In genomic region chr1:86406313-86406712, GRCm38 (mm10) we compare ENCODE assay signal across 17 mouse cellular contexts. TPM values are rescaled to one million over a fixed set of nuclear protein-coding genes. Genes with fewer than 3 reads are reported as not detected.
DNase-seq lines count a peak whose midpoint lies in the region; ATAC-seq and TF ChIP-seq lines count a peak whose summit lies in the region.
"Had no signal": no experiment of that assay in that cellular context is flagged by ENCODE, and none has a peak within 500 bp of the region (broad histone marks: within the 10 kb centered on the region; RNA-seq: fewer than 3 reads in every experiment).

No protein-coding gene starts in this region.

- no peak for TF ChIP-seq POLR2A in kidney, adult 2 months (IDR thresholded peaks at IDR 0.05; ENCODE audit: low read depth, low read length)

- 61% methylated on average over 4 of the region's 4 CpGs for WGBS in kidney, adult 2 months
- WGBS in liver, embryonic 16.5 days (ENCODE audit: insufficient replicate concordance): 37% methylated on average over 4 of the region's 4 CpGs
- WGBS in forebrain, embryonic 15.5 days: 83% methylated on average over 4 of the region's 4 CpGs

- no peak overlapping the region for H3K9ac ChIP-seq in liver, embryonic 16.5 days (ENCODE audit: low read depth, low read length)
- no peak overlapping the region for H3K9ac ChIP-seq in forebrain, embryonic 15.5 days (replicated peaks)

- H3K9me3 ChIP-seq in liver, embryonic 16.5 days (replicated peaks; ENCODE audit: control insufficient read depth, low read length): no peaks in the 10 kb centered on the region
- no peaks in the 10 kb centered on the region for H3K9me3 ChIP-seq in forebrain, embryonic 15.5 days

- H3K27ac ChIP-seq in kidney, adult 2 months (ENCODE audit: insufficient read depth, low read depth, low read length): no peak overlapping the region
- peak overlapping the region; percentile 70 for H3K27ac ChIP-seq in brown adipose tissue, adult 24 weeks (replicated peaks; ENCODE audit: low read depth, low read length)
- H3K27ac ChIP-seq in liver, embryonic 16.5 days (ENCODE audit: low read length): peak overlapping the region; percentile 48; the same call in 1 of the 2 replicates
- H3K27ac ChIP-seq in forebrain, embryonic 15.5 days (replicated peaks): no peak overlapping the region

- no peak overlapping the region for H3K4me3 ChIP-seq in kidney, adult 2 months (ENCODE audit: insufficient read depth, low read depth, low read length)
- no peak overlapping the region for H3K4me3 ChIP-seq in brown adipose tissue, adult 24 weeks (ENCODE audit: insufficient read depth, low read depth, low read length)
- no peak overlapping the region for H3K4me3 ChIP-seq in liver, embryonic 16.5 days (ENCODE audit: low read depth, low read length)
- no peak overlapping the region for H3K4me3 ChIP-seq in forebrain, embryonic 15.5 days
- H3K4me3 ChIP-seq: hindbrain, embryonic 10.5 days had no signal

- H3K27me3 ChIP-seq in kidney, adult 2 months (replicated peaks; ENCODE audit: control insufficient read depth, insufficient read depth, low read length): no peaks in the 10 kb centered on the region
- H3K27me3 ChIP-seq in liver, embryonic 16.5 days (ENCODE audit: control insufficient read depth, insufficient read depth, low read depth, low read length): no peaks in the 10 kb centered on the region
- no peaks in the 10 kb centered on the region for H3K27me3 ChIP-seq in forebrain, embryonic 15.5 days

- DNase-seq in kidney, adult 2 months: peak; percentile 22
- no peak for DNase-seq in kidney, adult 18-20 months
- peak; percentile 57 for DNase-seq in 3T3-L1 (ENCODE audit: low read depth, low spot score)
- DNase-seq in adrenal gland, postnatal 36 days: no peak
- DNase-seq in thymus, postnatal 36 days: no peak
- DNase-seq: cerebellum, adult 18-20 months; gastrocnemius, postnatal 10 days; left cerebral cortex, postnatal 4 days; right cerebral cortex, adult 18-20 months; thymus, adult 2 months had no signal

- H3K36me3 ChIP-seq in kidney, adult 2 months (ENCODE audit: control insufficient read depth, insufficient read depth, low read length): no peaks in the 10 kb centered on the region
- H3K36me3 ChIP-seq in liver, embryonic 16.5 days (ENCODE audit: control insufficient read depth, insufficient read depth): no peaks in the 10 kb centered on the region
- H3K36me3 ChIP-seq in forebrain, embryonic 15.5 days: no peaks in the 10 kb centered on the region
- H3K36me3 ChIP-seq: G1E; hindbrain, embryonic 10.5 days had no signal

- H3K4me2 ChIP-seq in liver, embryonic 16.5 days (ENCODE audit: low read depth, low read length): no peak overlapping the region
- H3K4me2 ChIP-seq in forebrain, embryonic 15.5 days (replicated peaks): no peak overlapping the region
- H3K4me2 ChIP-seq: heart, embryonic 11.5 days had no signal

- no peaks in the 10 kb centered on the region for H3K4me1 ChIP-seq in kidney, adult 2 months (ENCODE audit: control insufficient read depth, insufficient read depth, low read length)
- peaks cover 13% of the 10 kb centered on the region for H3K4me1 ChIP-seq in brown adipose tissue, adult 24 weeks (ENCODE audit: control insufficient read depth, insufficient read depth, insufficient read length, low read length)
- peaks cover 6% of the 10 kb centered on the region for H3K4me1 ChIP-seq in liver, embryonic 16.5 days (ENCODE audit: control insufficient read depth, low read depth, low read length)
- no peaks in the 10 kb centered on the region for H3K4me1 ChIP-seq in forebrain, embryonic 15.5 days

- ATAC-seq in liver, embryonic 16.5 days (ENCODE audit: low read depth): peak; percentile 27; the same call in 1 of the 2 replicates
- ATAC-seq in forebrain, embryonic 15.5 days (replicated peaks): no peak
- ATAC-seq: forebrain, embryonic 16.5 days had no signal

- TF ChIP-seq CTCF in kidney, adult 2 months (conservative IDR thresholded peaks at IDR 0.05; ENCODE audit: insufficient read depth, insufficient read length, low read depth, low read length): no peak

RNA-seq across cellular contexts. Expression of gene Nmur1, which starts 19.7 kb away (rescaled TPM):
- polyA plus RNA-seq in kidney, adult 2 months (2012; rRNA removed): 0.19 and 0.23 TPM in 2 replicates
- not detected in 2 replicates for polyA plus RNA-seq in brown adipose tissue, adult 24 weeks (2012; ENCODE audit: insufficient read depth, insufficient read length, missing spikeins)
- polyA plus RNA-seq in liver, embryonic 16.5 days (2015; fragmentation: Nextera tagmentation; extraction: Ambion mirVana): not detected in 2 replicates
- 0.18 TPM in 1 of 2 replicates, not detected in the other for polyA plus RNA-seq in forebrain, embryonic 15.5 days (2015; fragmentation: Nextera tagmentation; extraction: Ambion mirVana)
- not detected for total RNA-seq in adrenal gland, postnatal 36 days (2021)
- total RNA-seq: G1E; gastrocnemius, postnatal 10 days had no signal
- polyA plus RNA-seq: forebrain, embryonic 16.5 days; G1E; heart, embryonic 11.5 days had no signal

RNA-seq across cellular contexts. Expression of gene Tex44, which starts 19.8 kb away (rescaled TPM):
- not detected in 2 replicates for polyA plus RNA-seq in kidney, adult 2 months (2012; rRNA removed)
- polyA plus RNA-seq in brown adipose tissue, adult 24 weeks (2012; ENCODE audit: insufficient read depth, insufficient read length, missing spikeins): not detected in 2 replicates
- not detected in 2 replicates for polyA plus RNA-seq in liver, embryonic 16.5 days (2015; fragmentation: Nextera tagmentation; extraction: Ambion mirVana)
- not detected in 2 replicates for polyA plus RNA-seq in forebrain, embryonic 15.5 days (2015; fragmentation: Nextera tagmentation; extraction: Ambion mirVana)
- not detected for total RNA-seq in adrenal gland, postnatal 36 days (2021)
- total RNA-seq: gastrocnemius, postnatal 10 days; left cerebral cortex, postnatal 4 days had no signal
- polyA plus RNA-seq: forebrain, embryonic 16.5 days; G1E; heart, embryonic 11.5 days; hindbrain, embryonic 10.5 days had no signal

RNA-seq across cellular contexts. Expression of gene Ncl, which starts 47.1 kb away (rescaled TPM):
- polyA plus RNA-seq in kidney, adult 2 months (2012; rRNA removed): 7.2 and 10.4 TPM in 2 replicates
- 88.2 and 112 TPM in 2 replicates for polyA plus RNA-seq in brown adipose tissue, adult 24 weeks (2012; ENCODE audit: insufficient read depth, insufficient read length, missing spikeins)
- polyA plus RNA-seq in liver, embryonic 16.5 days (2015; fragmentation: Nextera tagmentation; extraction: Ambion mirVana): 175 and 188 TPM in 2 replicates
- polyA plus RNA-seq in forebrain, embryonic 15.5 days (2015; fragmentation: Nextera tagmentation; extraction: Ambion mirVana): 208 and 227 TPM in 2 replicates
- 100 to 1,000 TPM; 222 to 234 TPM for total RNA-seq in adrenal gland, postnatal 36 days (2021)

Comparison
In these comparisons a context has a peak if more than half of its experiments do, and no peak if none do; other contexts are left out.
1. DNase-seq: peak in kidney, adult 2 months (single experiment) and 3T3-L1 (single experiment); none in kidney, adult 18-20 months (single experiment), adrenal gland, postnatal 36 days (0 of 2) and thymus, postnatal 36 days (0 of 2).
2. H3K27ac ChIP-seq: peak in brown adipose tissue, adult 24 weeks (single experiment) and liver, embryonic 16.5 days (single experiment); none in kidney, adult 2 months (single experiment) and forebrain, embryonic 15.5 days (single experiment).